Mouse (Mus musculus) olfactory bulb, adult 2 months (tissue): Measurements from ENCODE around the gene Mttp.

ENCODE experiments used
- CTCF ChIP-seq: fragments of 200-500 bp; IDR thresholded peaks from 2 replicates; pipeline ENCODE4 v1.5.1; 2012; ENCODE audit warnings: low read depth, mild to moderate bottlenecking, low read length, moderate library complexity; ENCODE audit not compliant: insufficient read depth
- POLR2A ChIP-seq: fragments of 200-500 bp; IDR thresholded peaks from 2 replicates; pipeline ENCODE4 v1.6.1; 2012; ENCODE audit warnings: mild to moderate bottlenecking, low read depth, low read length, moderate library complexity; ENCODE audit not compliant: insufficient read depth

DNA sequence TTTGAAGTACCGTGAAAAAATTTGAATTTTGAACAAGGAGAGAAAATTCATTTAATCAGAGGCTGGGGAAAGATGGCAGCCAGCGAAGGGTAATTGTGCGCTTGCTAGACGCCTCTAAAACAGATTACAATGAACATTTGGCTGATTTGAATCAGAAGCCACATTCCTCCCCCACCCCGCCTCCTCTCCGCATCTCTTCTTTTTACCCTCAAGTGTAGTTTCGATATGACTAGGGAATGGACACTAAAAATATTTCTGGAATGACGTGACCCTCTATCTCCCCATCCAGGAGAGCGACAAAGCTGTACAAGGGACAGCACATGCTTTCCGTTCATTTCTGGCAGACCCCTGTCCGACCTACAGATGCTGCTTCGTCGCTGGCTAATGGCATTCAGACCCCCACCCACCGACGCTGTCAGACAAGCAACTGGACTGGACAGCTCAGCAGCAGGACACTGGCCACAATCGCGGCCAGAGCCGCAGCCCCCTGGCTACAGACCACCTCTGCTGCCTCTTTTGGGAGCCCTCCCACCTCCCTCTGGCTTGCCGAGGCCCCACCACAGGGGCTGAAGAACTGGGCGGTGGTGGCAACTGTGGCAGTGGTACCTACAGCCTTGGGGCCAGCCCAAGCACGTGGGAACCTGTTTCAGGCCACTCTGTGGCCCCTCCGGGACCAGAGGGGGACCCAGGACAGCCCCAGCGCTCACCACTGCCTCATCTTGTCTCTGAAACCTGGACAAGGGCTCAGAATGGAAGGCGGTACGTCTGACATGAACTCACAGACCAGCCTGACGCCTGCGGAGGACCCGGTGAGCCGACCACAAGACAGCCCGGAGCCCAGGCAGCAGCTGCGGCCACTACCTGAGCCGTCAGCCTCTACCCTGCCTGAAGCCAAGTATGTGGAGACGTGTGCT is 79.8 kb downstream of the Mttp start, which contains the start of gene 1110002E22Rik:
- TF ChIP-seq CTCF (no peak), POLR2A (no peak)
